Mouse (Mus musculus): ENCODE data around the gene Clmp. TPM values are rescaled to one million over a fixed set of nuclear protein-coding genes. Genes with fewer than 3 reads are reported as not detected.
A peak's percentile ranks its signal among the peaks of the same experiment; 100 is the strongest.

Gene Clmp
- polyA plus RNA-seq, 1 experiment from 2014 or later, result 72.3 TPM

DNA sequence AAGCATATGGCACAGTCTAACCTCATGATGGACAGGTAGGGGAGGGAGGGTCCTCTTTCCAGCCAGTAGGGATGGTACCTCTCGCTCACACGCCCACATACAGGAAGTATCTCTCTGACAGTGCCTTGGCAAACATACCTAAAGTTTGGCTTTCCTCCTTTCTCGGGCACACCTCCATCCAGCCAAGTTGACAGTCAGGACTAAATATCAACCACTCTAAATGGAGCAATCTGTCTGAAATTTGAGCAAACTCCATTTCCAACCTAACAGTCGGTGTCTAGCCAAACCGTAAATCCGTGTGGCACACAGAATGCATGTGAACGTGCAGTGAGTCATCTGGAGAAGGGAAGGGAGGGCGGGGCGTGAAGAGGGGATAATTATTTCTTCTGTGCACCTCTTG, 61.0 kb downstream of the Clmp start:
- ATAC-seq (replicated peaks; ENCODE audit: insufficient number of reproducible peaks, low FRiP score, low TSS enrichment, low read depth), result no peak
- Histone ChIP-seq H3K9me3 (replicated peaks; ENCODE audit: control insufficient read depth, low read length) (no peaks in the 10 kb centered on the region), H3K9ac (replicated peaks; ENCODE audit: low read length) (no peak overlapping the region), H3K4me2 (ENCODE audit: low read depth, low read length) (no peak overlapping the region), H3K4me1 (ENCODE audit: control insufficient read depth, insufficient read depth, low read length) (no peaks in the 10 kb centered on the region), H3K27ac (replicated peaks; ENCODE audit: low read depth, low read length) (no peak overlapping the region), H3K36me3 (replicated peaks; ENCODE audit: control insufficient read depth, insufficient read depth, low read depth, low read length) (no peaks in the 10 kb centered on the region), H3K27me3 (ENCODE audit: control insufficient read depth, insufficient read depth, low read length) (no peaks in the 10 kb centered on the region), H3K4me3 (ENCODE audit: low read depth, low read length) (no peak overlapping the region)
- 81% methylated on average over 9 of the region's 9 CpGs for WGBS
- no peak for DNase-seq (ENCODE audit: low spot score)

DNA sequence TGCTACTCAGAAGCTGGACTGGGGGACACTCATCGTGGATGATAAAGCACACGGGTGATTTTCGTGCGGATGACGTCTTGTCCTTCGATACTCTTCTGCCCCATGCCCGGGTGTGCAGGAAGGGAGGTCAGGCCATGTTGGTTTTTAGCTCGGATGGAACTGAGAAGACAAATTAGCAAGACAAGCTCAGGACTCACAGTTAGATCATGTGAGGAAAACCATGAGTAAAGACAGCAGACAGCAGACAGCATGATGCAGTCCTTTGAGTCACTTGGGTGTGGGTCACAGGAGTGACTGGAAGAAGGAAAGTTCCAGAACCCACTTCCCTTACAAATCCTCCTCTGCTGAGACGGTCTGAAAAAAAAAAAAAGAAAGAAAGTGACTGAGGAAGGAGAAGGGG, 61.5 kb downstream of the Clmp start:
- H3K36me3 ChIP-seq (replicated peaks; ENCODE audit: control insufficient read depth, insufficient read depth, low read depth, low read length), result no peaks in the 10 kb centered on the region
- no peaks in the 10 kb centered on the region for H3K4me1 ChIP-seq (ENCODE audit: control insufficient read depth, insufficient read depth, low read length)
- H3K9ac ChIP-seq (replicated peaks; ENCODE audit: low read length), result no peak overlapping the region
- ATAC-seq (replicated peaks; ENCODE audit: insufficient number of reproducible peaks, low FRiP score, low TSS enrichment, low read depth), result no peak
- WGBS, result 84% methylated on average over 9 of the region's 9 CpGs
- H3K4me3 ChIP-seq (ENCODE audit: low read depth, low read length), result no peak overlapping the region
- DNase-seq (ENCODE audit: low spot score), result no peak
- no peak overlapping the region for H3K4me2 ChIP-seq (ENCODE audit: low read depth, low read length)
- H3K27ac ChIP-seq (replicated peaks; ENCODE audit: low read depth, low read length), result no peak overlapping the region
- no peaks in the 10 kb centered on the region for H3K27me3 ChIP-seq (ENCODE audit: control insufficient read depth, insufficient read depth, low read length)
- no peaks in the 10 kb centered on the region for H3K9me3 ChIP-seq (replicated peaks; ENCODE audit: control insufficient read depth, low read length)

DNA sequence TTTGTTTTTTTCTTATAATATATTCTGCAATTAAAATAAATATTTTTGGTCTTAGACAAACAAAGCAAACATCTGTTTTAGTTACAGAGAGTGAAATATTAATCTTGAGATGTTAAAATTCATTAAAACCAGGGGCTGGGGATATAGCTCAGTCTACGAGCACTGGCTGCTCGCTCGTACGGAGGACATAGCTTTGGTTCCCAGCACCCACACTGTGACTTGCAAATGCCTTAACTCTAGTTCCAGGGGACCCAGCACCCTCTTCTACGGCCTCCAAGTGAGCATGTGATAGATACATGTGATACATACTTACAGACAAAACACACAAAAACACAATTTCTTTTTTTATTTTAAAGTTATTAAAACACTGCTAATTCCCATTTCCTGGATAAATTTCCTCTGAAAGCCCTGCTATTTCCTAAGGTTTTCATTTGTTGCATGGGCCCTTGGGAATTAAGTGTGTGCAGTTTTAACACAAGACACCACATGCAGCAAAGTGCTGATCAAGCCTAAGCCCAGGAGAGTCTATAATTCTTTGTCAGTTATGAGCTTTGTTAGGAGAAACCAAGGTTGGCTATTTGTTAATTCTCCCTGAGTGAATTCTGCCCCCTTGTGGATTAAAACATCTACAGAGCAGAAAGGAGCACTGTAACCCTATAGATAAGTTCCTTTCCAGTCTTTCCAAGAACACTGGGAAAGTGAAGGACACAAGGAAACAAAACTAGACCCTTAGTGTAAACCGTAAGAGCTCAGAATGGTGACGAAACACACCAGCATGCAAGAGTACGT, 64.3 kb downstream of the Clmp start:
- DNase-seq (ENCODE audit: low spot score) (peak; percentile 82), ATAC-seq (replicated peaks; ENCODE audit: insufficient number of reproducible peaks, low FRiP score, low TSS enrichment, low read depth) (no peak)
- no peak overlapping the region for H3K27ac ChIP-seq (replicated peaks; ENCODE audit: low read depth, low read length)
- no peaks in the 10 kb centered on the region for H3K27me3 ChIP-seq (ENCODE audit: control insufficient read depth, insufficient read depth, low read length)
- no peak overlapping the region for H3K4me2 ChIP-seq (ENCODE audit: low read depth, low read length)
- no peak overlapping the region for H3K9ac ChIP-seq (replicated peaks; ENCODE audit: low read length)
- no peaks in the 10 kb centered on the region for H3K4me1 ChIP-seq (ENCODE audit: control insufficient read depth, insufficient read depth, low read length)
- 75% methylated on average over 8 of the region's 8 CpGs for WGBS
- H3K4me3 ChIP-seq (ENCODE audit: low read depth, low read length), result no peak overlapping the region
- no peaks in the 10 kb centered on the region for H3K36me3 ChIP-seq (replicated peaks; ENCODE audit: control insufficient read depth, insufficient read depth, low read depth, low read length)
- H3K9me3 ChIP-seq (replicated peaks; ENCODE audit: control insufficient read depth, low read length), result no peaks in the 10 kb centered on the region

DNA sequence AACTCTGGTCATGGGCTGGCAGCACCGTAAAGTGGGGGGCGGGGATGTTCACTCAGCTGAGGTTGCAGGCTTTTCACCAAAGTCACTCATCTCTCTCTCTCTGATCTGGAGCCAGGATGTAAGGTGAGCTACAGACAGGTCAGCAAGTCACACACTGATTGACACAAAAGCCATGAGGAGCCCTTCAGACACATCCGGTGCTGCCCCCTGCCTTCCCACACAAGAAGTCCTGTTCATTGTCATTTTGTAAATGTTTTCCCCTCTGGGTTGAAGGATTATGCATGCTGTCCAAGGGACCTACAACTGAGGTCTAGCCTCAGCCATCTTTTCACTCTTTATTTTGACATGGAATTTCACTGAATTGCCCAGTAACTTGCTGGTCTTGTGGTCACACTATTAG, 66.0 kb downstream of the Clmp start:
- H3K9me3 ChIP-seq (replicated peaks; ENCODE audit: control insufficient read depth, low read length), result no peaks in the 10 kb centered on the region
- no peaks in the 10 kb centered on the region for H3K36me3 ChIP-seq (replicated peaks; ENCODE audit: control insufficient read depth, insufficient read depth, low read depth, low read length)
- WGBS, result 35% methylated on average over 3 of the region's 3 CpGs
- ATAC-seq (replicated peaks; ENCODE audit: insufficient number of reproducible peaks, low FRiP score, low TSS enrichment, low read depth), result peak; percentile 39; the same call in 1 of the 2 replicates
- no peaks in the 10 kb centered on the region for H3K27me3 ChIP-seq (ENCODE audit: control insufficient read depth, insufficient read depth, low read length)
- H3K4me3 ChIP-seq (ENCODE audit: low read depth, low read length), result no peak overlapping the region
- H3K9ac ChIP-seq (replicated peaks; ENCODE audit: low read length), result no peak overlapping the region
- DNase-seq (ENCODE audit: low spot score), result no peak
- H3K4me1 ChIP-seq (ENCODE audit: control insufficient read depth, insufficient read depth, low read length), result peaks cover 3% of the 10 kb centered on the region; the same call in 1 of the 2 replicates
- H3K27ac ChIP-seq (replicated peaks; ENCODE audit: low read depth, low read length), result no peak overlapping the region
- H3K4me2 ChIP-seq (ENCODE audit: low read depth, low read length), result no peak overlapping the region

DNA sequence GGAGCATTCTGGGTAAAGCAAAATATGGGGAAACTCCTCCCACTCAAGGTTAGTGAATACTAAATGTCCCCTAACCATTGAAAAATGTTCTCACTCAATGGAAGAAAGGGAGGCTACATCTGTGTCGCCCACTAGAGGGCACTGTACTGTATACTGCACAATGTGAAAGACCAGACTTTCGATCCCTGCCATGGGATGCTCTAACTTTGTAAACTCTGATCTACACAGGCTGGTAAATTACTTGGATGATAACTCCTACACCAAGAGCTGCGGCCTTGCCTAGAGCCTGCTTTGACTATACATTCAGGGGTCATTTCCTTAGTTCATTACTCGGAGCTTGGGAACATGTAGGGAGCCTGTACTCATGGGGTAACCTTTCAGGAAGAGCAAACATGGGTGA, 70.6 kb downstream of the Clmp start:
- Histone ChIP-seq H3K27me3 (ENCODE audit: control insufficient read depth, insufficient read depth, low read length) (no peaks in the 10 kb centered on the region), H3K9ac (replicated peaks; ENCODE audit: low read length) (no peak overlapping the region), H3K4me1 (ENCODE audit: control insufficient read depth, insufficient read depth, low read length) (peaks cover 7% of the 10 kb centered on the region; the same call in 1 of the 2 replicates), H3K4me3 (ENCODE audit: low read depth, low read length) (no peak overlapping the region), H3K36me3 (replicated peaks; ENCODE audit: control insufficient read depth, insufficient read depth, low read depth, low read length) (no peaks in the 10 kb centered on the region), H3K27ac (replicated peaks; ENCODE audit: low read depth, low read length) (peak overlapping the region; percentile 43), H3K4me2 (ENCODE audit: low read depth, low read length) (no peak overlapping the region), H3K9me3 (replicated peaks; ENCODE audit: control insufficient read depth, low read length) (no peaks in the 10 kb centered on the region)
- ATAC-seq (replicated peaks; ENCODE audit: insufficient number of reproducible peaks, low FRiP score, low TSS enrichment, low read depth), result no peak
- peak; percentile 89 for DNase-seq (ENCODE audit: low spot score)
- 20% methylated on average over 4 of the region's 4 CpGs for WGBS

DNA sequence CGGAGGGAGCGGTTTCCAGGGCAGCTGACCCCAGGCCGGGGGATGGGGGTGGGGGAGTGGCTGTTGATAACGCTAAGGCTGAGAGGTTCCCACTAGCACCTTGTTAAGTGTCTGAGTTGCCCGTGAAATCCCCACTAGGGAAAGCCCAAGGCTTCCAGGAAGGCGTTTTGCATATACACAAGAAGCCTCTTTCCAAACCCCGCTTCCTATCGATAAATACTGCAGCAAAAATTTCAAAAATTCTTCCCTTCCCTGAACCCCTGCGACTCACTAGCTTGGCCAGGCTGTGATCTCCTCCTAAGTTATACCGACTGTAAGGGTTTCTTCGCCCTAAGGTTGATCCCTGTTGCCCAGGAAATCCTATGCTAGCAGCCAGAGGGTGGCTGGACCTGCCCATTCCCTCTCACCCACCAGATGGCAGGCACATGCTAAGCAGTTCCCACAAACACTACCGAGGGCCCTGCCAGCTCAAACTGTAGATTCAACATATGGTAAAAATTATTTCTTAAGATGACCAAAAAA, 71.4 kb downstream of the Clmp start:
- no peak overlapping the region for H3K4me3 ChIP-seq (ENCODE audit: low read depth, low read length)
- ATAC-seq (replicated peaks; ENCODE audit: insufficient number of reproducible peaks, low FRiP score, low TSS enrichment, low read depth) (peak; percentile 72), DNase-seq (ENCODE audit: low spot score) (peak; percentile 85)
- H3K4me1 ChIP-seq (ENCODE audit: control insufficient read depth, insufficient read depth, low read length), result peaks cover 7% of the 10 kb centered on the region; the same call in 1 of the 2 replicates
- H3K4me2 ChIP-seq (ENCODE audit: low read depth, low read length), result peak overlapping the region; percentile 38
- peak overlapping the region; percentile 28 for H3K9ac ChIP-seq (replicated peaks; ENCODE audit: low read length)
- H3K27me3 ChIP-seq (ENCODE audit: control insufficient read depth, insufficient read depth, low read length), result no peaks in the 10 kb centered on the region
- 10% methylated on average over 12 of the region's 12 CpGs for WGBS
- no peaks in the 10 kb centered on the region for H3K9me3 ChIP-seq (replicated peaks; ENCODE audit: control insufficient read depth, low read length)
- peak overlapping the region; percentile 43 for H3K27ac ChIP-seq (replicated peaks; ENCODE audit: low read depth, low read length)
- no peaks in the 10 kb centered on the region for H3K36me3 ChIP-seq (replicated peaks; ENCODE audit: control insufficient read depth, insufficient read depth, low read depth, low read length)

DNA sequence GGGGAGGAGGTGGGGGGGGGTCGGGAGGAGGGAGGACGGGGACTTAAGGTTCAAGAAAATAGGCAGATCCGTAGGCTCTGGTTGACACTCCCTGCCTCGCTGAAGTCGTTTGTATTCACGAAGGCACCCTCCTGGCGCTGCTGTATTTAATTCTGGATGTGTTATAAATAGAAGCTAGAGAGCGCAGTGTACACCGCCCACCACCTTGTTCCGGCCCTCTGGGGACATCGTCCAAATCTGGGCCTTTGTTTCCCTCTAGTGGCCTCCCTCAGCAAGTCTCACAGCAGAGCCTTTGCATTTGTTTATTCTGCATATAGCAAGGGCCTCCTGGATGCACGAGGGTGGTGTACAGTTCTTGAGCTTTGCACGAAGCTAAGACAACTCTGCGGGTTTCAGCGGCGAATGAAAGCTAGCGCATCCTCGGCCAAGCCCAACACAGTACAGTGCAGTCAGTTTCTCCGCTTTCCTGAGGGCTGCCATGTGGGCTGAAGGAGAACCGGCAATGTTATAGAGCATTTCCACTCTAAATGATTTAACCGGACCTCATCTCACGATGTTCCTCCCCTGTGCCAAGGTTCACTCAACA, 72.0 kb downstream of the Clmp start:
- H3K27me3 ChIP-seq (ENCODE audit: control insufficient read depth, insufficient read depth, low read length), result no peaks in the 10 kb centered on the region
- no peaks in the 10 kb centered on the region for H3K9me3 ChIP-seq (replicated peaks; ENCODE audit: control insufficient read depth, low read length)
- WGBS, result 11% methylated on average over 20 of the region's 22 CpGs
- H3K4me1 ChIP-seq (ENCODE audit: control insufficient read depth, insufficient read depth, low read length), result peaks cover 7% of the 10 kb centered on the region; the same call in 1 of the 2 replicates
- H3K9ac ChIP-seq (replicated peaks; ENCODE audit: low read length), result peak overlapping the region; percentile 29
- peak; percentile 81 for ATAC-seq (replicated peaks; ENCODE audit: insufficient number of reproducible peaks, low FRiP score, low TSS enrichment, low read depth)
- no peak overlapping the region for H3K4me3 ChIP-seq (ENCODE audit: low read depth, low read length)
- H3K4me2 ChIP-seq (ENCODE audit: low read depth, low read length), result peak overlapping the region; percentile 38
- peak; percentile 85 for DNase-seq (ENCODE audit: low spot score)
- peak overlapping the region; percentile 62; the same call in 1 of the 2 replicates for H3K27ac ChIP-seq (replicated peaks; ENCODE audit: low read depth, low read length)
- no peaks in the 10 kb centered on the region for H3K36me3 ChIP-seq (replicated peaks; ENCODE audit: control insufficient read depth, insufficient read depth, low read depth, low read length)

DNA sequence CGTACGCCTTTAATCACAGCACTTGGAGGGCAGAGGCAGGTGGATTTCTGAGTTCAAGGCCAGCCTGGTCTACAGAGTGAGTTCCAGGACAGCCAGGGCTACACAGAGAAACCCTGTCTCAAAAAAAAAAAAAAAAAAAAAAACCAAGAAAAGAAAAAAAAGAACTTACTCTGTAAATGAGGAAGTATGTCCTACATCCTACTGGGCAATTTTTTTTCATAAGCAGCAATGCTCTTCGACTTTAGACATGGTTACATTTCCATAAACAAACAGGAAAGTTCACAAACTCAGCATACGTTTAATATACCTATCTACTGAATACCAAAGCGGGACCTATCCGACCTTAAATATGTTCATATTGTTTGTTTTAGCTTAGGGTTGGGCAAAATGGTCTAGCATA, 76.6 kb downstream of the Clmp start:
- H3K4me2 ChIP-seq (ENCODE audit: low read depth, low read length), result no peak overlapping the region
- no peak overlapping the region for H3K9ac ChIP-seq (replicated peaks; ENCODE audit: low read length)
- no peak overlapping the region for H3K4me3 ChIP-seq (ENCODE audit: low read depth, low read length)
- no peaks in the 10 kb centered on the region; the same call in 1 of the 2 replicates for H3K4me1 ChIP-seq (ENCODE audit: control insufficient read depth, insufficient read depth, low read length)
- peaks cover 2% of the 10 kb centered on the region for H3K36me3 ChIP-seq (replicated peaks; ENCODE audit: control insufficient read depth, insufficient read depth, low read depth, low read length)
- no peak overlapping the region for H3K27ac ChIP-seq (replicated peaks; ENCODE audit: low read depth, low read length)
- DNase-seq (ENCODE audit: low spot score) (no peak), ATAC-seq (replicated peaks; ENCODE audit: insufficient number of reproducible peaks, low FRiP score, low TSS enrichment, low read depth) (no peak)
- no peaks in the 10 kb centered on the region for H3K27me3 ChIP-seq (ENCODE audit: control insufficient read depth, insufficient read depth, low read length)
- no peaks in the 10 kb centered on the region for H3K9me3 ChIP-seq (replicated peaks; ENCODE audit: control insufficient read depth, low read length)
- WGBS, result 93% methylated on average over 6 of the region's 6 CpGs
